Mouse (Mus musculus) heart, embryonic 16.5 days (tissue): ENCODE data around the gene Vps37b. TPM values are rescaled to one million over a fixed set of nuclear protein-coding genes. Genes with fewer than 3 reads are reported as not detected.

ENCODE experiments used
- ATAC-seq: fragments of 200-750 bp; cut with Nextera tagmentation; replicated peaks from 2 replicates; pipeline ENCODE4 v1.8.0; 2017; ENCODE audit warnings: moderate number of reproducible peaks; ENCODE audit not compliant: insufficient read depth, low FRiP score; ENCODE audit errors: extremely low read depth
- H3K27ac ChIP-seq: fragments of 300-500 bp; sonication (generic); 2 replicates; pipeline ENCODE4 v1.5.1; 2014; ENCODE audit warnings: mild to moderate bottlenecking, low read length, control low read depth, moderate library complexity
- H3K27me3 ChIP-seq: fragments of 300-500 bp; sonication (generic); 2 replicates; pipeline ENCODE4 v1.6.1; 2014; ENCODE audit warnings: low read length, mixed read lengths; ENCODE audit not compliant: control insufficient read depth, insufficient read depth
- H3K36me3 ChIP-seq: fragments of 300-500 bp; sonication (generic); 2 replicates; pipeline ENCODE4 v1.6.1; 2014; ENCODE audit not compliant: control insufficient read depth, insufficient read depth
- H3K4me1 ChIP-seq: fragments of 300-500 bp; sonication (generic); 2 replicates; pipeline ENCODE4 v1.6.1; 2014; ENCODE audit warnings: low read length, mixed read lengths; ENCODE audit not compliant: control insufficient read depth, insufficient read depth
- H3K4me2 ChIP-seq: fragments of 300-500 bp; sonication (generic); 2 replicates; pipeline ENCODE4 v1.6.1; 2014; ENCODE audit warnings: low read depth, mild to moderate bottlenecking, control low read depth, low read length
- H3K4me3 ChIP-seq: fragments of 300-500 bp; sonication (generic); 2 replicates; pipeline ENCODE4 v1.5.1; 2014; ENCODE audit warnings: mild to moderate bottlenecking, control low read depth, low read length
- H3K9ac ChIP-seq: fragments of 300-500 bp; sonication (generic); 2 replicates; pipeline ENCODE4 v1.6.1; 2014; ENCODE audit warnings: low read length, control low read depth
- H3K9me3 ChIP-seq: fragments of 300-500 bp; sonication (generic); replicated peaks from 2 replicates; pipeline ENCODE4 v1.6.1; 2016; ENCODE audit warnings: low read length; ENCODE audit not compliant: control insufficient read depth
- WGBS: fragments of 180-500 bp; shearing (Covaris S2); extraction: QIAGEN DNeasy Blood & Tissue Kit; methylation state at CpG from one replicate; pipeline ENCODE4 v1.1.7; 2014; 5-methylcytosine and 5-hydroxymethylcytosine counted together
- polyA plus RNA-seq: library from polyadenylated mRNA; unstranded; fragments of >200 nt; fragmentation: Nextera tagmentation; extraction: Ambion mirVana; gene quantifications from 2 replicates; pipeline ENCODE4 v1.2.1, GENCODE M21; 2015

The Vps37b gene
- polyA plus RNA-seq, result 58.7 and 61.4 TPM in 2 replicates

DNA sequence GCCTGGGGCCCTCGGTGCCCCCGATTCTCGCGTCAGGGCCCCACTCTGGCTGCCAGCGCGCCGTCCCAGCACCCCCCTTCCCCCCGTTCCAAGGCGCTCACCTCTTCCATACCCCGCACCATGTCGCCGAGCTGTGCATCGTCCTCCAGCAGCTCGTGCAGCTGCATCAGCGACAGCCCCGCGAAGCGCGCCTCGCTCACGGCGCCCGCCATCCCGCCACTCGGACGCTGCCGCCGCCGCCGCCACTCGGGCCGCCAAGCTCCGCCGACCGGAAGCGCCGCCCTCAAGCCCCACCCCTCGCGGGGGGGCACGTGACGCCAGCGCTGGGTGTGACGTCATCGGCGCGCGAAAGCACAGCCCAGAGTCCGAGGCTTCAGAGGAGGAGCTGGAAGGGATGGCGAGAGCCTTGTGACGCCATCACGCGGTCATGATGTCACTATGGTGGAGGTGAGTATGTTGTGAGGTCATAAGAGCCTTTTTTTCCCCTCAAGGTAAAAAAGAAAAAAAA, at the start of gene Vps37b:
Gene Vps37b, minus strand, starts transcription at position 270 of the 508 bp plus-strand sequence.
- no peaks in the 10 kb centered on the region for H3K36me3 ChIP-seq
- peak within 1 kb of the TSS; percentile 79 for H3K4me2 ChIP-seq
- peak within 1 kb of the TSS; percentile 98 for H3K27ac ChIP-seq
- ATAC-seq, result peak; percentile 66
- no peaks in the 10 kb centered on the region for H3K9me3 ChIP-seq
- peak within 1 kb of the TSS; percentile 99 for H3K9ac ChIP-seq
- WGBS, result under 1% methylated on average over 52 of the region's 52 CpGs
- peak within 1 kb of the TSS; percentile 93 for H3K4me3 ChIP-seq
- H3K27me3 ChIP-seq, result no peaks in the 10 kb centered on the region
- H3K4me1 ChIP-seq, result peaks cover 33% of the 10 kb centered on the region

DNA sequence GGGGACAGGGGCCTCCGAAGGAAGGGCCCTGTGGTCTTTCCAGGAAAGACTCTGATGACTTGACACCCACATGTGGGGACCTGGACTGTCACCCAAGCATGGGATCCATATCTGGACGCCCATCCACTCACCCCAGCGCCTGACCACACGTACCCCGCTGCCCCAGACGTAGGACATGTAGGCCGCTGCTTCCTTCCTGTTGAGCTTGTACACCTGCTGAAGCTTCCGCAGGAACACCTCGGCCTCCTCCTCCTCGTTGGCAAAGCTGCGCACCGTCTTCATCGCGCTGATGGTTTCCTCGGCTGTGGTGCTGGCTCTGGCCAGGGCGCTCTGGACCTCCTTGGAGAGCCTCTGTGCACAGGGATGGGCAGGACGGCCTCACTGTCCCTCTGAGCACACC, 47.8 kb upstream of the Vps37b start:
- no peaks in the 10 kb centered on the region for H3K27me3 ChIP-seq
- H3K36me3 ChIP-seq, result no peaks in the 10 kb centered on the region
- H3K27ac ChIP-seq, result peak overlapping the region; percentile 34; the same call in 1 of the 2 replicates
- no peak overlapping the region; the same call in 1 of the 2 replicates for H3K9ac ChIP-seq
- ATAC-seq, result no peak
- H3K4me2 ChIP-seq, result no peak overlapping the region
- no peak overlapping the region for H3K4me3 ChIP-seq
- no peaks in the 10 kb centered on the region for H3K9me3 ChIP-seq
- H3K4me1 ChIP-seq, result peaks cover 16% of the 10 kb centered on the region
- WGBS, result 84% methylated on average over 17 of the region's 17 CpGs

DNA sequence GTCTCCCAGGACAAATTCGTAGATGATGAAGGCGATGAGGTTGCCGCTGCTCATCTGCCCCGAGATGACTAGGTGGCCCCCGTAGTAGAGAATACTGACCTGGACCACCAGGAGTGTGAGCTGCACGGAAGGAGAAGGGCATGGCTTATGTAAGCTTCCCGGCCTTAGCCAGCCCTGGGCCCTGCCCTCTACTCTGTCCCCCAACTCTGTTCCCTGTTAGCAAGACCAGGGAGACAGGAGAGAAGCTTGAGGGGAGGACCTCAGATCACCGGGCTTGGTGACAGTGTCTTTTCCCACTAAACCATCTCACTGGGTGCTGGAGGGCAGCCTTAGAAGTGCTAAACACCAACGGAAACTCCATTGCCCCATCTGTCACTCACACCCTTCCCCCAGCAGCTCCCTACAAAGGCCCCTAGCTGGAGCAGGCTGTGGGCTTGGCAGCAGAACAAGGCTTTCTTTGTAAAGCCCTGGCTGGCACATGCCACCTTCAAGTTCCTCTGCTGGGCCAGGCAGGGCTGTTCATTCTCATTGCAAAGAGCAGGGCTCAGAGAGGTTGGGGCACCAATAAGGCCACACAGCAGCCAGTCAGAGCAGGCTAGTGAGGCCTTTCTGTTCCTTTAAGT, 46.8 kb upstream of the Vps37b start:
- H3K4me2 ChIP-seq, result peak overlapping the region; percentile 16; the same call in 1 of the 2 replicates
- H3K27ac ChIP-seq, result peak overlapping the region; percentile 65
- 58% methylated on average over 9 of the region's 9 CpGs for WGBS
- H3K4me3 ChIP-seq, result no peak overlapping the region
- ATAC-seq, result no peak
- peaks cover 22% of the 10 kb centered on the region for H3K4me1 ChIP-seq
- peak overlapping the region; percentile 45; the same call in 1 of the 2 replicates for H3K9ac ChIP-seq
- no peaks in the 10 kb centered on the region for H3K36me3 ChIP-seq
- H3K9me3 ChIP-seq, result no peaks in the 10 kb centered on the region
- H3K27me3 ChIP-seq, result no peaks in the 10 kb centered on the region

- H3K27me3 ChIP-seq, result no peaks in the 10 kb centered on the region
- H3K9ac ChIP-seq, result no peak overlapping the region
- peak overlapping the region; percentile 2; the same call in 1 of the 2 replicates for H3K27ac ChIP-seq
- H3K4me3 ChIP-seq, result no peak overlapping the region
- no peak for ATAC-seq
- no peaks in the 10 kb centered on the region for H3K36me3 ChIP-seq
- no peaks in the 10 kb centered on the region for H3K9me3 ChIP-seq
- no peak overlapping the region for H3K4me2 ChIP-seq
- WGBS, result 67% methylated on average over 6 of the region's 6 CpGs
- H3K4me1 ChIP-seq, result peaks cover 27% of the 10 kb centered on the region
Observed at GRCm38 (mm10) chr5:124077856-124078460, 45.9 kb upstream of the Vps37b start.

- Histone ChIP-seq H3K36me3 (no peaks in the 10 kb centered on the region), H3K4me3 (no peak overlapping the region), H3K27ac (no peak overlapping the region), H3K9ac (no peak overlapping the region), H3K9me3 (no peaks in the 10 kb centered on the region), H3K4me1 (peaks cover 27% of the 10 kb centered on the region), H3K4me2 (no peak overlapping the region), H3K27me3 (no peaks in the 10 kb centered on the region)
- WGBS, result 82% methylated on average over 13 of the region's 13 CpGs
- ATAC-seq, result no peak
Observed at GRCm38 (mm10) chr5:124077241-124077640, 45.2 kb upstream of the Vps37b start.

GRCm38 (mm10) chr5:124076559-124076958, 44.5 kb upstream of the Vps37b start:
- no peaks in the 10 kb centered on the region for H3K27me3 ChIP-seq
- H3K27ac ChIP-seq, result no peak overlapping the region; the same call in 1 of the 2 replicates
- H3K9ac ChIP-seq, result no peak overlapping the region
- peak overlapping the region; percentile 6; the same call in 1 of the 2 replicates for H3K4me2 ChIP-seq
- no peak for ATAC-seq
- no peaks in the 10 kb centered on the region for H3K36me3 ChIP-seq
- H3K4me1 ChIP-seq, result peaks cover 27% of the 10 kb centered on the region
- H3K9me3 ChIP-seq, result no peaks in the 10 kb centered on the region
- 57% methylated on average over 9 of the region's 9 CpGs for WGBS
- H3K4me3 ChIP-seq, result no peak overlapping the region

DNA sequence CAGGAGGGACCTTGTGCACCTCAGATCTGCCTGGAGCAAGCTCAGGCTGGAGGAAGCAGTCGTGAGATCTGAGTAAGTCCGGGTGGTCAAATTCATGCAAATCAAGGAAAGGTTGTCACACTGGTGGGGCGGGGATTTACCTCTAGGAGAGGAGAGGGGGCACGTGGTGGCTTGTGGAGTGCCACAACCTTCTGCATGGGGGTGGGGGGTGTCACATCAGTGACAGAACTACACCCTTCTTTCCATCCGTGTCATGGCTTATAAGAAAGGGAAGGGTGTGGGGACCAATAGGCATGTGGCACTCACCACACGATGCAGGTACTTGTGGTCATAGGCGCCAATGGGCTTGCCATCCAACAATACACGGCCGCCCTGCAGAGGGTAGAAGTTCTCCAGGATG, 43.6 kb upstream of the Vps37b start:
- 71% methylated on average over 9 of the region's 9 CpGs for WGBS
- H3K27ac ChIP-seq, result peak overlapping the region; percentile 50; the same call in 1 of the 2 replicates
- no peak overlapping the region; the same call in 1 of the 2 replicates for H3K4me3 ChIP-seq
- ATAC-seq, result no peak
- H3K9me3 ChIP-seq, result no peaks in the 10 kb centered on the region
- no peaks in the 10 kb centered on the region for H3K36me3 ChIP-seq
- no peak overlapping the region for H3K4me2 ChIP-seq
- peaks cover 27% of the 10 kb centered on the region for H3K4me1 ChIP-seq
- no peaks in the 10 kb centered on the region for H3K27me3 ChIP-seq
- H3K9ac ChIP-seq, result no peak overlapping the region; the same call in 1 of the 2 replicates

DNA sequence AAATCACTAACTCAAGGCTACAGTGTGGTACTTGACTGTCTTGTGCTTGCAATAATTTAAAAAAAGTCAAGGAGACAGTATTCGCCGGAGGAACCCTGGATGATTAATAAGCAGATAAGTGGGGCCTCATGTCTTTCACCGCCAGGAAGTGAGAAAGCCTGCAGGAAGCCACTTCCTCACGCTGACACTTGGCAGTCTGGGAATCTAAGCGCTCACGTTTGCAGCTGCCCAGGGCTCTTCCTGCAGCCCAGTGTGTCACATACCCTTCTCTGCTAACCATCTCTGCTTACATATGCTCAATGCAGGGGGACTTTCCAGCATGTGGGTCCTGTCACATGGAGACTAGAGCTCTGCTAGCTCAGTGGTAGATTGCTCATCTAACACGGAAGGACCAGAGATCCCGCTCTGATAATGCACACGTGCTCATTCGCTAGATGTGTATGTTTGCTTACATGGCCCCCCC, 42.8 kb upstream of the Vps37b start:
- no peaks in the 10 kb centered on the region for H3K36me3 ChIP-seq
- no peak overlapping the region for H3K9ac ChIP-seq
- 34% methylated on average over 10 of the region's 10 CpGs for WGBS
- no peak overlapping the region for H3K4me2 ChIP-seq
- no peaks in the 10 kb centered on the region for H3K27me3 ChIP-seq
- H3K27ac ChIP-seq, result peak overlapping the region; percentile 50; the same call in 1 of the 2 replicates
- H3K4me3 ChIP-seq, result no peak overlapping the region
- ATAC-seq, result no peak
- H3K9me3 ChIP-seq, result no peaks in the 10 kb centered on the region
- H3K4me1 ChIP-seq, result peaks cover 24% of the 10 kb centered on the region

DNA sequence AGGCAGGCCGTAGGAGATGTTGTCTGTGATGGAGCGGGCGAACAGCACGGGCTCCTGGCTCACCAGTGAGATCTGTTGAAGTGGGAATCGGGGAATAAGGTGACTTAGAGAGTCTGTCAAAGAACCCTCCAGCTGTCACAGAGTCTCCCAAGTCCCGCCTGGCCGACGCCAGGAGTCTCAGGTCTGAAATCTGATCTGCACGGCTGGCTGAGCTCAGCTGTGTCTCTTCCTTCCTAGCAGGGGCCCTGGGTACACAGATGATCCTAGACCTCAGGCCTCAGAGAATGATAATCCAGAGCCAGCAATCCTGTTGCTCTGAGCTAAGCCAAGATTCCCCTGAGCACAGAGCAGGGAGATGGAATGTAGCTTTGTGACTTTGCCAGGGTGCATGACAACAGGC, 41.6 kb upstream of the Vps37b start:
- no peak overlapping the region for H3K4me2 ChIP-seq
- H3K9ac ChIP-seq, result 0 out of 2 replicates have a peak overlapping the region, but pooled peaks have one; percentile 20
- ATAC-seq, result no peak
- no peak overlapping the region for H3K4me3 ChIP-seq
- H3K4me1 ChIP-seq, result peaks cover 19% of the 10 kb centered on the region
- H3K27ac ChIP-seq, result no peak overlapping the region; the same call in 1 of the 2 replicates
- 53% methylated on average over 9 of the region's 9 CpGs for WGBS
- no peaks in the 10 kb centered on the region for H3K9me3 ChIP-seq
- H3K27me3 ChIP-seq, result no peaks in the 10 kb centered on the region
- H3K36me3 ChIP-seq, result no peaks in the 10 kb centered on the region
